Mouse (Mus musculus) monocyte, adult 59 days (primary cell): Measurements from ENCODE around the gene BC049352. TPM values are rescaled to one million over a fixed set of nuclear protein-coding genes. Genes with fewer than 3 reads are reported as not detected.

ENCODE experiments used
- total RNA-seq, 2 experiments: library from RNA; stranded (reverse); gene quantifications; one replicate each; pipeline ENCODE4 v1.2.4; 2023

Gene BC049352
- 1 to 10 TPM; 1.2 to 1.6 TPM for total RNA-seq

GRCm38 (mm10) chr9:45181770-45182169, at the start of gene BC049352:
TSS of gene BC049352 (plus strand) at chr9:45182007.

GRCm38 (mm10) chr9:45138191-45139032, 43.4 kb upstream of the BC049352 start, which contains the start of gene Scn4b:
TSS of gene Scn4b (plus strand) at chr9:45138395.

GRCm38 (mm10) chr9:45203797-45204410, 22.1 kb downstream of the BC049352 start, which contains the start of gene Tmprss4:
TSS of gene Tmprss4 (minus strand) at chr9:45204092.

GRCm38 (mm10) chr9:45268597-45269325, 87.0 kb downstream of the BC049352 start, which contains the start of gene Il10ra:
TSS of gene Il10ra (minus strand) at chr9:45269149.

Other genes with a start within 250 kb of the BC049352 start
- gene Ube4a, start 216.4 kb upstream of the BC049352 start, total RNA-seq: 10 to 100 TPM; 79.7 to 83.3 TPM
- gene Cd3g, start 201.6 kb upstream of the BC049352 start, total RNA-seq: 1 to 10 TPM; 3.2 to 4.6 TPM
- 1 to 10 TPM; 2.6 to 3.8 TPM for gene Cd3d, start 200.2 kb upstream of the BC049352 start, total RNA-seq
- gene Cd3e, start 172.4 kb upstream of the BC049352 start, total RNA-seq: 1 to 10 TPM; 3.1 to 4.5 TPM
- not detected for gene Mpzl2, start 142.2 kb upstream of the BC049352 start, total RNA-seq
- gene Mpzl3, start 126.8 kb upstream of the BC049352 start, total RNA-seq: 1 to 10 TPM; 1.7 to 2.0 TPM
- gene Jaml, start 102.8 kb upstream of the BC049352 start, total RNA-seq: 10 to 100 TPM; 18.4 to 18.5 TPM
- 1 to 10 TPM; 1.2 to 1.7 TPM for gene Scn2b, start 64.2 kb upstream of the BC049352 start, total RNA-seq
- gene Scn4b, start 43.6 kb upstream of the BC049352 start, total RNA-seq: under 1 TPM; 0.13 to 0.24 TPM
- under 1 TPM; 0.37 to 0.61 TPM for gene Tmprss4, start 22.1 kb downstream of the BC049352 start, total RNA-seq
- gene Il10ra, start 87.1 kb downstream of the BC049352 start, total RNA-seq: 100 to 1,000 TPM; 427 to 460 TPM
- gene Tmprss13, start 137.1 kb downstream of the BC049352 start, total RNA-seq: not detected
- gene Fxyd6, start 188.2 kb downstream of the BC049352 start, total RNA-seq: not detected
- not detected for gene Fxyd2, start 217.7 kb downstream of the BC049352 start, total RNA-seq
- gene Dscaml1, start 244.6 kb downstream of the BC049352 start, total RNA-seq: under 1 TPM; 0.16 to 0.30 TPM